In genomic region chr1:164453146-164453545, GRCm38 (mm10) we compare ENCODE assay signal across 15 mouse cellular contexts. TPM values are rescaled to one million over a fixed set of nuclear protein-coding genes. Genes with fewer than 3 reads are reported as not detected.
DNase-seq lines count a peak whose midpoint lies in the region; ATAC-seq and TF ChIP-seq lines count a peak whose summit lies in the region.
"Had no signal": no experiment of that assay in that cellular context is flagged by ENCODE, and none has a peak within 500 bp of the region (broad histone marks: within the 10 kb centered on the region; RNA-seq: fewer than 3 reads in every experiment).

No protein-coding gene starts in this region.

- H3K9ac ChIP-seq in heart, adult 2 months (ENCODE audit: low read depth, low read length), result no peak overlapping the region
- H3K9ac ChIP-seq in hindbrain, embryonic 15.5 days, result no peak overlapping the region
- no peak overlapping the region for H3K9ac ChIP-seq in hindbrain, embryonic 13.5 days
- H3K9ac ChIP-seq: forebrain, embryonic 12.5 days; hindbrain, embryonic 14.5 days; neural tube, embryonic 13.5 days had no signal

- no peak for TF ChIP-seq EP300 in heart, adult 2 months (IDR thresholded peaks at IDR 0.05; ENCODE audit: insufficient read depth, low read depth, low read length)

- ATAC-seq in hindbrain, embryonic 15.5 days (ENCODE audit: low FRiP score, low read depth), result no peak
- no peak for ATAC-seq in hindbrain, embryonic 13.5 days (ENCODE audit: low FRiP score)

- H3K79me2 ChIP-seq in heart, adult 2 months (replicated peaks; ENCODE audit: control insufficient read depth, insufficient read depth, low read length), result no peaks in the 10 kb centered on the region; the same call in 1 of the 2 replicates

- intact Hi-C loops in heart, adult 2 months (cut with DNase I), result no loop called here
- intact Hi-C loops in left cerebral cortex, adult 2 months (cut with DNase I), result no loop called here

- H3K9me3 ChIP-seq in heart, embryonic 10.5 days, result no peaks in the 10 kb centered on the region
- no peaks in the 10 kb centered on the region for H3K9me3 ChIP-seq in hindbrain, embryonic 15.5 days
- H3K9me3 ChIP-seq in hindbrain, embryonic 13.5 days, result no peaks in the 10 kb centered on the region
- H3K9me3 ChIP-seq: forebrain, embryonic 12.5 days; neural tube, embryonic 13.5 days had no signal

- H3K4me3 ChIP-seq in heart, embryonic 10.5 days, result no peak overlapping the region
- H3K4me3 ChIP-seq in heart, adult 2 months, result no peak overlapping the region
- no peak overlapping the region for H3K4me3 ChIP-seq in hindbrain, embryonic 15.5 days
- no peak overlapping the region for H3K4me3 ChIP-seq in hindbrain, embryonic 13.5 days
- H3K4me3 ChIP-seq in left cerebral cortex, adult 2 months, result peak overlapping the region; percentile 94
- H3K4me3 ChIP-seq in bone marrow, adult 2 months (replicated peaks; ENCODE audit: control insufficient read depth, low read depth, low read length), result no peak overlapping the region
- H3K4me3 ChIP-seq: forebrain, embryonic 12.5 days had no signal

- 87% methylated on average over 8 of the region's 8 CpGs for WGBS in heart, embryonic 10.5 days
- WGBS in heart, adult 2 months, result 74% methylated on average over 8 of the region's 8 CpGs
- 97% methylated on average over 8 of the region's 8 CpGs for WGBS in hindbrain, embryonic 15.5 days
- 95% methylated on average over 8 of the region's 8 CpGs for WGBS in hindbrain, embryonic 13.5 days
- WGBS in bone marrow, adult 2 months, result 71% methylated on average over 8 of the region's 8 CpGs

- no peak for DNase-seq in heart, embryonic 10.5 days (ENCODE audit: low spot score)
- no peak for DNase-seq in heart, adult 2 months
- no peak for DNase-seq in left cerebral cortex, adult 2 months (ENCODE audit: extremely low spot score in 1 of 2, low spot score in 2 of 2)
- DNase-seq in left cerebral cortex, adult 9 months (ENCODE audit: low spot score in 2 of 2), result no peak
- DNase-seq in frontal cortex, adult 2 months (ENCODE audit: extremely low spot score in 1 of 2, low spot score in 1 of 2), result no peak
- DNase-seq: adrenal gland, adult 2 months; cerebellum, postnatal 14 days; kidney, postnatal 14 days; lung, postnatal 14 days had no signal

- H3K4me2 ChIP-seq in hindbrain, embryonic 15.5 days, result peak overlapping the region; percentile 57; the same call in 1 of the 2 replicates
- no peak overlapping the region for H3K4me2 ChIP-seq in hindbrain, embryonic 13.5 days
- H3K4me2 ChIP-seq: forebrain, embryonic 12.5 days had no signal

- TF ChIP-seq POLR2A in heart, adult 2 months (IDR thresholded peaks at IDR 0.05; ENCODE audit: insufficient read depth, low read depth, low read length), result no peak
- TF ChIP-seq POLR2A in bone marrow, adult 2 months (IDR thresholded peaks at IDR 0.05; ENCODE audit: borderline replicate concordance, control insufficient read depth, low read depth, low read length), result no peak

- H3K36me3 ChIP-seq in heart, embryonic 10.5 days, result peaks cover 51% of the 10 kb centered on the region
- peaks cover 31% of the 10 kb centered on the region for H3K36me3 ChIP-seq in heart, adult 2 months (ENCODE audit: control insufficient read depth, insufficient read depth, low read length)
- H3K36me3 ChIP-seq in hindbrain, embryonic 15.5 days, result peaks cover 38% of the 10 kb centered on the region
- peaks cover 46% of the 10 kb centered on the region for H3K36me3 ChIP-seq in hindbrain, embryonic 13.5 days

- H3K27me3 ChIP-seq in heart, embryonic 10.5 days (ENCODE audit: insufficient read depth, poor library complexity, severe bottlenecking), result peaks cover 24% of the 10 kb centered on the region; the same call in 1 of the 2 replicates
- H3K27me3 ChIP-seq in heart, adult 2 months (ENCODE audit: control insufficient read depth, insufficient read depth, low read length), result no peaks in the 10 kb centered on the region; the same call in 1 of the 2 replicates
- H3K27me3 ChIP-seq in hindbrain, embryonic 15.5 days, result no peaks in the 10 kb centered on the region
- no peaks in the 10 kb centered on the region for H3K27me3 ChIP-seq in hindbrain, embryonic 13.5 days
- H3K27me3 ChIP-seq: neural tube, embryonic 13.5 days had no signal

- H3K4me1 ChIP-seq in heart, embryonic 10.5 days, result peaks cover 59% of the 10 kb centered on the region
- H3K4me1 ChIP-seq in heart, adult 2 months (ENCODE audit: control insufficient read depth, insufficient read depth, low read length), result peaks cover 8% of the 10 kb centered on the region
- H3K4me1 ChIP-seq in hindbrain, embryonic 15.5 days (replicated peaks), result peaks cover 24% of the 10 kb centered on the region
- H3K4me1 ChIP-seq in hindbrain, embryonic 13.5 days (replicated peaks), result peaks cover 34% of the 10 kb centered on the region
- H3K4me1 ChIP-seq in bone marrow, adult 2 months (ENCODE audit: control insufficient read depth, insufficient read depth, low read length), result peaks cover 5% of the 10 kb centered on the region

- H3K27ac ChIP-seq in heart, embryonic 10.5 days, result peak overlapping the region; percentile 8; the same call in 1 of the 2 replicates
- H3K27ac ChIP-seq in heart, adult 2 months, result no peak overlapping the region; the same call in 1 of the 2 replicates
- no peak overlapping the region for H3K27ac ChIP-seq in hindbrain, embryonic 15.5 days (replicated peaks)
- no peak overlapping the region for H3K27ac ChIP-seq in hindbrain, embryonic 13.5 days
- H3K27ac ChIP-seq in left cerebral cortex, adult 2 months, result peak overlapping the region; percentile 99; the same call in 1 of the 2 replicates
- peak overlapping the region; percentile 29 for H3K27ac ChIP-seq in bone marrow, adult 2 months (ENCODE audit: control insufficient read depth, insufficient read depth, low read depth, low read length, poor library complexity)
- H3K27ac ChIP-seq: forebrain, embryonic 12.5 days; hindbrain, embryonic 14.5 days; neural tube, embryonic 13.5 days had no signal

- no peak for TF ChIP-seq CTCF in heart, adult 2 months (IDR thresholded peaks at IDR 0.05)
- TF ChIP-seq CTCF in left cerebral cortex, adult 2 months (IDR thresholded peaks at IDR 0.05), result no peak
- TF ChIP-seq CTCF in bone marrow, adult 2 months (IDR thresholded peaks at IDR 0.05; ENCODE audit: control insufficient read depth, insufficient read depth, low read length), result no peak

RNA-seq across cellular contexts. Expression of gene Atp1b1, which starts 5.0 kb away (rescaled TPM):
- 181 and 298 TPM in 2 replicates for polyA plus RNA-seq in heart, embryonic 10.5 days (2016; fragmentation: Nextera tagmentation; extraction: Ambion mirVana)
- total RNA-seq in heart, adult 2 months (2021), result 100 to 1,000 TPM; 328 to 391 TPM
- 136 and 178 TPM in 2 replicates for polyA plus RNA-seq in heart, adult 2 months (2012; rRNA removed)
- polyA plus RNA-seq in hindbrain, embryonic 15.5 days (2015; fragmentation: Nextera tagmentation; extraction: Ambion mirVana), result 310 and 325 TPM in 2 replicates
- polyA plus RNA-seq in hindbrain, embryonic 13.5 days (2015; fragmentation: Nextera tagmentation; extraction: Ambion mirVana), result 129 and 131 TPM in 2 replicates
- total RNA-seq in left cerebral cortex, adult 2 months (2021), result 1,000 to 10,000 TPM; 1,624 to 1,674 TPM
- polyA plus RNA-seq in bone marrow, adult 2 months (2011; ENCODE audit: insufficient read depth, insufficient read length, low replicate concordance, missing spikeins), result 14.2 and 46.4 TPM in 2 replicates
- 1,439 and 1,479 TPM in 2 replicates for polyA plus RNA-seq in frontal cortex, adult 2 months (2012; rRNA removed)

Comparison
In these comparisons a context has a peak if more than half of its experiments do, and no peak if none do; other contexts are left out.
1. H3K27ac ChIP-seq: peak in heart, embryonic 10.5 days (single experiment), left cerebral cortex, adult 2 months (single experiment) and bone marrow, adult 2 months (single experiment); none in heart, adult 2 months (single experiment), hindbrain, embryonic 15.5 days (single experiment) and hindbrain, embryonic 13.5 days (single experiment).